Mouse (Mus musculus) MEL (cell line): ENCODE measurements around the gene Ccnq. TPM values are rescaled to one million over a fixed set of nuclear protein-coding genes. Genes with fewer than 3 reads are reported as not detected.

Experiments
- DNase-seq: peaks from one replicate; pipeline ENCODE4 v3.0.0; 2011; ENCODE audit warnings: low read depth, low spot score
- H3K27ac ChIP-seq: 2 replicates; pipeline ENCODE4 v1.5.1; 2012; ENCODE audit warnings: low read depth, mild to moderate bottlenecking, control low read depth, low read length, moderate library complexity; ENCODE audit not compliant: control insufficient read depth
- H3K27me3 ChIP-seq, 2 experiments: fragments of 150-350 bp in 1 of 2; sonication (generic) in 1 of 2; 2 replicates each; pipeline ENCODE4 v1.6.1; 2012; ENCODE audit warnings: low read length in 2 of 2, mild to moderate bottlenecking in 2 of 2, improper control_type of control experiment in 1 of 2, moderate library complexity in 1 of 2; ENCODE audit not compliant: insufficient read depth in 2 of 2, control insufficient read depth in 1 of 2
- H3K36me3 ChIP-seq, 2 experiments: 2 replicates each; pipeline ENCODE4 v1.6.1; 2012 to 2014; ENCODE audit warnings: low read length in 2 of 2, improper control_type of control experiment in 1 of 2, inconsistent platforms in 1 of 2, mild to moderate bottlenecking in 1 of 2; ENCODE audit not compliant: insufficient read depth in 2 of 2, control insufficient read depth in 1 of 2
- H3K4me1 ChIP-seq, 2 experiments: fragments of 150-350 bp in 1 of 2; sonication (generic) in 1 of 2; 2 replicates each; pipeline ENCODE4 v1.6.1; 2012; ENCODE audit warnings: low read length in 2 of 2, improper control_type of control experiment in 1 of 2, mild to moderate bottlenecking in 1 of 2; ENCODE audit not compliant: insufficient read depth in 2 of 2, control insufficient read depth in 1 of 2
- H3K4me3 ChIP-seq, 2 experiments: fragments of 150-350 bp in 1 of 2; sonication (generic) in 1 of 2; 2 replicates each; pipeline ENCODE4 v1.5.1; 2012; ENCODE audit warnings: low read depth in 2 of 2, low read length in 2 of 2, mild to moderate bottlenecking in 2 of 2, moderate library complexity in 2 of 2, control low read depth in 1 of 2, improper control_type of control experiment in 1 of 2; ENCODE audit not compliant: control insufficient read depth in 1 of 2, insufficient read depth in 1 of 2
- H3K79me2 ChIP-seq: 2 replicates; pipeline ENCODE4 v1.6.1; 2012; ENCODE audit warnings: mild to moderate bottlenecking, low read length, moderate library complexity; ENCODE audit not compliant: control insufficient read depth, poor library complexity, insufficient read depth
- H3K9ac ChIP-seq: 2 replicates; pipeline ENCODE4 v1.6.1; 2012; ENCODE audit warnings: low read depth, mild to moderate bottlenecking, control low read depth, low read length, moderate library complexity; ENCODE audit not compliant: control insufficient read depth, poor library complexity, severe bottlenecking
- H3K9me3 ChIP-seq: fragments of 150-350 bp; sonication (generic); replicated peaks from 2 replicates; pipeline ENCODE4 v1.6.1; 2012; ENCODE audit warnings: mild to moderate bottlenecking, low read length, improper control_type of control experiment, moderate library complexity; ENCODE audit not compliant: insufficient read depth
- BHLHE40 ChIP-seq: IDR thresholded peaks from 2 replicates; pipeline ENCODE4 v1.6.1; 2012; ENCODE audit warnings: low read depth, mild to moderate bottlenecking, inconsistent platforms, low read length, improper control_type of control experiment, borderline replicate concordance
- CHD1 ChIP-seq: IDR thresholded peaks from 2 replicates; pipeline ENCODE4 v1.6.1; 2012; ENCODE audit warnings: low read depth, mild to moderate bottlenecking, inconsistent platforms, low read length, improper control_type of control experiment
- CTCF ChIP-seq, 3 experiments: IDR thresholded peaks in 2 of 3; conservative IDR thresholded peaks in 1 of 3; 2 replicates each; pipeline ENCODE4 v1.5.1; 2011 to 2012; ENCODE audit warnings: low read length in 3 of 3, low read depth in 2 of 3, mild to moderate bottlenecking in 2 of 3, improper control_type of control experiment in 1 of 3, inconsistent platforms in 1 of 3, mixed read lengths in 1 of 3, moderate library complexity in 1 of 3; ENCODE audit not compliant: control insufficient read depth in 1 of 3, insufficient read depth in 1 of 3, poor library complexity in 1 of 3, severe bottlenecking in 1 of 3
- E2F4 ChIP-seq: IDR thresholded peaks from 2 replicates; pipeline ENCODE4 v1.6.1; 2011; ENCODE audit warnings: low read depth, low read length, improper control_type of control experiment, borderline replicate concordance
- EP300 ChIP-seq, 2 experiments: IDR thresholded peaks; 2 replicates each; pipeline ENCODE4 v1.6.1; 2011; ENCODE audit warnings: improper control_type of control experiment in 2 of 2, low read length in 2 of 2, low read depth in 1 of 2, mild to moderate bottlenecking in 1 of 2
- ETS1 ChIP-seq: IDR thresholded peaks from 2 replicates; pipeline ENCODE4 v1.6.1; 2012; ENCODE audit warnings: low read depth, mild to moderate bottlenecking, inconsistent platforms, low read length, improper control_type of control experiment, moderate library complexity
- GABPA ChIP-seq: IDR thresholded peaks from 2 replicates; pipeline ENCODE4 v1.6.1; 2012; ENCODE audit warnings: low read depth, mild to moderate bottlenecking, inconsistent platforms, low read length, improper control_type of control experiment, moderate library complexity
- GATA1 ChIP-seq: IDR thresholded peaks from 2 replicates; pipeline ENCODE4 v1.6.1; 2011; ENCODE audit warnings: low read depth, low read length, improper control_type of control experiment
- KAT2A ChIP-seq: conservative IDR thresholded peaks from 2 replicates; pipeline ENCODE4 v1.6.1; 2012; ENCODE audit warnings: low read depth, low read length, improper control_type of control experiment, inconsistent platforms
- MAFK ChIP-seq: IDR thresholded peaks from 2 replicates; pipeline ENCODE4 v1.6.1; 2011; ENCODE audit warnings: low read depth, mild to moderate bottlenecking, low read length, improper control_type of control experiment, borderline replicate concordance
- MAX ChIP-seq: IDR thresholded peaks from 2 replicates; pipeline ENCODE4 v1.6.1; 2011; ENCODE audit warnings: low read length, improper control_type of control experiment
- MAZ ChIP-seq: IDR thresholded peaks from 2 replicates; pipeline ENCODE4 v1.6.1; 2012; ENCODE audit warnings: low read depth, mild to moderate bottlenecking, inconsistent platforms, low read length, improper control_type of control experiment
- MEF2A ChIP-seq: IDR thresholded peaks from 2 replicates; pipeline ENCODE4 v1.6.1; 2014; ENCODE audit warnings: low read depth, mild to moderate bottlenecking, inconsistent platforms, low read length, improper control_type of control experiment; ENCODE audit not compliant: poor library complexity, insufficient replicate concordance, severe bottlenecking; ENCODE audit errors: extremely low read depth
- MYB ChIP-seq: IDR thresholded peaks from 2 replicates; pipeline ENCODE4 v1.6.1; 2011; ENCODE audit warnings: mild to moderate bottlenecking, low read depth, low read length, improper control_type of control experiment
- NELFE ChIP-seq: IDR thresholded peaks from 2 replicates; pipeline ENCODE4 v1.6.1; 2011; ENCODE audit warnings: low read depth, low read length, improper control_type of control experiment
- NRF1 ChIP-seq: IDR thresholded peaks from 2 replicates; pipeline ENCODE4 v1.6.1; 2014; ENCODE audit warnings: low read depth, mild to moderate bottlenecking, inconsistent platforms, low read length, improper control_type of control experiment, moderate library complexity; ENCODE audit not compliant: poor library complexity, insufficient read depth, severe bottlenecking
- POLR2AphosphoS2 ChIP-seq: IDR thresholded peaks from 2 replicates; pipeline ENCODE4 v1.6.1; 2011; ENCODE audit warnings: low read length, improper control_type of control experiment
- POLR2AphosphoS5 ChIP-seq: IDR thresholded peaks from 2 replicates; pipeline ENCODE4 v1.6.1; 2012; ENCODE audit warnings: low read depth, borderline replicate concordance, mild to moderate bottlenecking, inconsistent platforms, low read length, moderate library complexity, mixed read lengths
- RAD21 ChIP-seq: IDR thresholded peaks from 2 replicates; pipeline ENCODE4 v1.6.1; 2011; ENCODE audit warnings: mild to moderate bottlenecking, low read depth, low read length, improper control_type of control experiment
- RCOR1 ChIP-seq: IDR thresholded peaks from 2 replicates; pipeline ENCODE4 v1.6.1; 2012; ENCODE audit warnings: low read depth, mild to moderate bottlenecking, inconsistent platforms, low read length, improper control_type of control experiment
- SIN3A ChIP-seq: IDR thresholded peaks from 2 replicates; pipeline ENCODE4 v1.6.1; 2012; ENCODE audit warnings: low read length, improper control_type of control experiment, inconsistent platforms
- SMC3 ChIP-seq: IDR thresholded peaks from 2 replicates; pipeline ENCODE4 v1.6.1; 2011; ENCODE audit warnings: low read depth, low read length, improper control_type of control experiment
- TAL1 ChIP-seq: IDR thresholded peaks from 2 replicates; pipeline ENCODE4 v1.6.1; 2012; ENCODE audit warnings: mild to moderate bottlenecking, inconsistent platforms, low read length, moderate library complexity, mixed read lengths
- TCF12 ChIP-seq: IDR thresholded peaks from 2 replicates; pipeline ENCODE4 v1.6.1; 2014; ENCODE audit warnings: low read depth, mild to moderate bottlenecking, inconsistent platforms, low read length, improper control_type of control experiment, moderate library complexity
- USF2 ChIP-seq, 2 experiments: IDR thresholded peaks; 2 replicates each; pipeline ENCODE4 v1.6.1; 2011 to 2012; ENCODE audit warnings: improper control_type of control experiment in 2 of 2, low read length in 2 of 2, borderline replicate concordance in 1 of 2, inconsistent platforms in 1 of 2, low read depth in 1 of 2, mild to moderate bottlenecking in 1 of 2; ENCODE audit not compliant: insufficient read depth in 1 of 2
- ZKSCAN1 ChIP-seq: IDR thresholded peaks from 2 replicates; pipeline ENCODE4 v1.6.1; 2012; ENCODE audit warnings: low read depth, mild to moderate bottlenecking, inconsistent platforms, low read length, improper control_type of control experiment, moderate library complexity
- ZMIZ1 ChIP-seq: IDR thresholded peaks from 2 replicates; pipeline ENCODE4 v1.6.1; 2012; ENCODE audit warnings: low read depth, mild to moderate bottlenecking, inconsistent platforms, low read length, improper control_type of control experiment, moderate library complexity
- ZNF384 ChIP-seq: IDR thresholded peaks from 2 replicates; pipeline ENCODE4 v1.6.1; 2012; ENCODE audit warnings: low read depth, mild to moderate bottlenecking, inconsistent platforms, low read length, improper control_type of control experiment
- polyA plus RNA-seq, 2 experiments: library from polyadenylated mRNA; stranded (reverse) in 1 of 2; unstranded in 1 of 2; fragments of >175 nt in 1 of 2; fragments of >200 nt in 1 of 2; gene quantifications; 2 replicates each; pipeline versions ENCODE4 v1.2.1 to v1.2.4; 2012; ENCODE audit warnings: low replicate concordance in 2 of 2, low read depth in 1 of 2; ENCODE audit not compliant: insufficient read length in 2 of 2, insufficient read depth in 1 of 2, missing spikeins in 1 of 2
- total RNA-seq: library from RNA; depleted of rRNA; stranded (reverse); fragments of 300-350 nt; gene quantifications from 2 replicates; pipeline ENCODE4 v1.2.3, GENCODE M21; 2012

Ccnq gene
- total and polyA plus RNA-seq, 3 experiments: 77.5 to 80.5 TPM; not detected in 1

DNA sequence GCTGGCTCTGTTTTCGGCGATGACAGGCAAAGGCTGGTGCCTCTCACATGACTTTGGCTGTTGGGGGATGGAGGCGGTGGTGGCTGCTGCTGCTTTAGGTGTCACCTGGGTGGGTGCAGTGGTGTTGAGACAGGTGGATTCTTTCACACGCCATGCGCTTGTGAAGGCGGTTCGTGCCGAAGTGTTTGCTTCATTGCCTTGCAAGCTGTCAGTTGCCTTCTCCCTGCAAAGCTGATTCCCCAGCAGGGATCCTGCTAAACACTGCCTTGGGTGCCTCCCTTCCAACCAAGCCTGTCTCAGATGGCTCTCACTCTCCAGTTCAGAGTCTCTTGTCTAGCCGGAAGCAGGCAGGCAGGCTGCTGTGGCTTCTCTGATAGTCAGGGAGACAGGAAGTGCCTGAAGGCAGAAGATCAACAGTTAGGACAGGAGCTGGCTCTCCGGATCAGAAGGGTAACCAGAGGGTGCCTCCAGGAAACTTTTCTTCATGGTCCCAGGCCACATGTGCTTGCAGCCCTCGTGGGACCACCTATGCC lies 20.3 kb upstream of the Ccnq start (continued):
- TF ChIP-seq USF2 (IDR thresholded peaks at IDR 0.05; ENCODE audit: borderline replicate concordance in 1 of 2, insufficient read depth in 1 of 2, low read depth in 1 of 2, low read length in 2 of 2): no peak
- TF ChIP-seq BHLHE40: peak; percentile 62
- TF ChIP-seq POLR2AphosphoS2: peak; percentile 91
- TF ChIP-seq KAT2A: no peak; the same call in 1 of the 2 replicates
- peak; percentile 90 for TF ChIP-seq ZMIZ1
- TF ChIP-seq GABPA: no peak
- TF ChIP-seq MYB: peak; percentile 95
- TF ChIP-seq MAX: peak; percentile 94
- TF ChIP-seq ZKSCAN1: no peak; the same call in 1 of the 2 replicates
- peak; percentile 100 for TF ChIP-seq TAL1
- peak; percentile 22; the same call in 1 of the 2 replicates for TF ChIP-seq MEF2A
- no peak for TF ChIP-seq CTCF (IDR thresholded peaks at IDR 0.05 in 2 of 3, conservative IDR thresholded peaks at IDR 0.05 in 1 of 3; ENCODE audit: control insufficient read depth in 1 of 3, insufficient read depth in 1 of 3, low read depth in 2 of 3, low read length in 3 of 3, poor library complexity in 1 of 3, severe bottlenecking in 1 of 3)
- TF ChIP-seq POLR2AphosphoS5: no peak; the same call in 1 of the 2 replicates
- no peak for TF ChIP-seq CHD1
- no peak for TF ChIP-seq RAD21
- TF ChIP-seq GATA1: peak; percentile 99
- TF ChIP-seq, all 39 proteins: peak for 23

DNA sequence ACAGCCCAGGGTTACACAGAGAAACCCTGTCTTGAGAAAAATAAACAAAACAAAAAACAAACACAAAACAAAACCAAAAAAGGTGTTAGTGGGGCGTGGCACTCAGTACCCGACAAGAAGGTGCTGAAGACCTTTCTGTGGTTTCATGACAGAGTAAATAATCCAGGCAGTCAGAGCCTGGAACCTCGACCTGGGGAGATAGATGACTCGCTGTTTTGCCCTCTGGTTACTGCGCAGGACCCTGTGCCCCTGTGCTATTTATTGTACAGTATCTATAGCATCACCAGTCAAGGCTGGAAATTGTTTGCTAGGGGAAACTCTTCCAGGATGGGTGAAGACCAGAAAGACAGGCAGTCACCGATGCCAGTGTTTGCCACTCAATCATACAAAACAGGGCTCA lies 18.9 kb upstream of the Ccnq start:
- peak; percentile 61 for DNase-seq
- Histone ChIP-seq H3K36me3 (peaks cover 0 to 34% of the 10 kb centered on the region in 2 experiments; a peak in 2 of 4 replicates), H3K79me2 (no peaks in the 10 kb centered on the region; the same call in 1 of the 2 replicates), H3K27me3 (no peaks in the 10 kb centered on the region), H3K9me3 (no peaks in the 10 kb centered on the region), H3K9ac (no peak overlapping the region), H3K27ac (peak overlapping the region; percentile 94; the same call in 1 of the 2 replicates), H3K4me3 (no peak overlapping the region)
- TF ChIP-seq ZNF384: no peak
- no peak for TF ChIP-seq SMC3
- no peak for TF ChIP-seq MAFK
- TF ChIP-seq MAZ: no peak
- peak; percentile 26; the same call in 1 of the 2 replicates for TF ChIP-seq GATA1
- TF ChIP-seq USF2 (IDR thresholded peaks at IDR 0.05; ENCODE audit: borderline replicate concordance in 1 of 2, insufficient read depth in 1 of 2, low read depth in 1 of 2, low read length in 2 of 2): no peak
- 0 out of 2 replicates have a peak, but pooled peaks have one; percentile 33 for TF ChIP-seq NRF1
- TF ChIP-seq CTCF (IDR thresholded peaks at IDR 0.05 in 2 of 3, conservative IDR thresholded peaks at IDR 0.05 in 1 of 3; ENCODE audit: control insufficient read depth in 1 of 3, insufficient read depth in 1 of 3, low read depth in 2 of 3, low read length in 3 of 3, poor library complexity in 1 of 3, severe bottlenecking in 1 of 3): no peak
- TF ChIP-seq RCOR1: peak; percentile 48
- TF ChIP-seq SIN3A: 0 out of 2 replicates have a peak, but pooled peaks have one; percentile 11
- TF ChIP-seq TCF12: peak; percentile 30; the same call in 1 of the 2 replicates
- peak; percentile 24 to 60; a peak in 3 of 4 replicates for TF ChIP-seq EP300 (IDR thresholded peaks at IDR 0.05; ENCODE audit: low read depth in 1 of 2, low read length in 2 of 2)
- no peak for TF ChIP-seq CHD1
- TF ChIP-seq E2F4: no peak
- peak; percentile 56 for TF ChIP-seq TAL1
- TF ChIP-seq ZKSCAN1: no peak
- no peak for TF ChIP-seq NELFE
- TF ChIP-seq ETS1: 0 out of 2 replicates have a peak, but pooled peaks have one; percentile 17
- TF ChIP-seq, all 39 proteins: peak for 8
- H3K4me1 ChIP-seq: peaks cover 40 to 45% of the 10 kb centered on the region in 2 experiments
